Mouse (Mus musculus) MEL-GATA-1-ER (cell line): ENCODE measurements around the gene Zfp941.
A peak's percentile ranks its signal among the peaks of the same experiment; 100 is the strongest.

Experiments used
- DNase-seq: peaks from one replicate; pipeline ENCODE4 v3.0.0-alpha.2; 2012; ENCODE audit warnings: low read depth; ENCODE audit errors: extremely low read depth

Zfp941 gene

DNA sequence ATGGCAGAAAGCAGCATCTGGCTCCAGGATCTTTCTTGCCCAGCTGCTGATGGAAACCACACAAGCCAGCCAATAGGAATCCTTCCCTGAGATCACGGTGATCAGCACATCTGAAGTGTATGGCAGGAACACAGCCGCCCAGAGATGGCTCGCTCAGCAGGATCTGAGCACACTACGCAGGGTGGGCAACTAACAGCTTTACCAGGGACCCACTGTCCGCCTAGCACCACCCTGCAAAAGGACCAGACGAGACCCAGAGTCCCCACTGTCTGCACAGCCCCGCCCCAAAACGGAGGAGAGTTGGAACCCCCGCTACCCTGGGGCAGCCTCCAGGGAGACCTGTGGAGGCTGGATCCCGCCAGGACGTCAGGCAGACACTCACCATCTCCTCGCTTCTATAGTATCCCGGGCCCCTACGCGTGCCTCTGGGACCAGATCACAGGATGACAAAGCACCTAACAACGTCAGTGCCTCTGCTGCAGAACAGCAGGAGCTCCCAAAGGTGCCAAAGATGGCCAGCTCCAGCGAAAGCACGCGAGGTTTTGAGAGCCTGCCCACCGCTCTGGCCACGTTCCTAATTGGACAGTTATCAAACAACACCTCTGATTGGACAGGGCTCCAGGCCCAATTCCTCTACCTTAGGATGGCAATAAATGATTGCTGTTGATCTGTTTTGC, at the start of gene Zfp941:
Gene Zfp941 (minus strand): TSS at position 526 of the 677 bp plus-strand sequence.
- no peak for DNase-seq

DNA sequence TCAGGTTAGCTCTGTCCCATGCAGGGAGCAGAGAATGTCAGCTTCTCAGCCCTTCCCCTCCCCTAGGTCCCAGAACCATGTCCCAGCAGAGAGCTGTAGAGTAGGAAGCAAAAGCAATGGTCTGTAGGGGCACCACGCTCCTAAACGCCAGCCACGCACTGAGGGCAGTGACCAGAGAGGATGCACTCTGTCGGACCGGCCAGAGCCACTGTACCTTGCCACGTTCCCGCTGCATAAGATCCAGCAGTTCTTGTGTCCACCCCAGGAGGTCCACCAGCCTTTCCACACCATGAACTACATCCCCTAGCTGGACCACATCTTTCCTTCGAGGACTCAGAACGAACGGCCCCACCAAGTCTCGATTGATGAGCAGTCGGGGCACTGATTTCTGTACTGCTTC, 42.8 kb upstream of the Zfp941 start:
- DNase-seq = no peak

DNA sequence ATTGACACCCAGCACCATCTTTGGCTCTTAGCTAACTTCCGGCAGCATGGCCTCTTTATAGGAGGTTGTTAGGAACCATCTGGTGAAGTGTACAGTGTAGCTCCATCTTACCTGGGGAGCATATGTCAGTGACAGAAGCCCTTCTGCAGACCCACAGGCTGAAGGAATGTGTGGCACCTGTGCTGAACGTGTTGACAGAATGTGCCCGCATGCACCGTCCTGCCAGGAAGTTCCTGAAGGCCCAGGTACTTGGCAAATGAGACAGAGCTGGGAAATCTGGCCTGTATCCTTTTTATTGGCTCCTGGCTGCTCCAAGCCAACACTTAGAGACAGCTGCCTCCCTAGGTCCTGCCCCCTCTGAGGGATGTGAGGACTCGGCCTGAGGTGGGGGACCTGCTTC, 38.8 kb upstream of the Zfp941 start:
- DNase-seq = no peak

DNA sequence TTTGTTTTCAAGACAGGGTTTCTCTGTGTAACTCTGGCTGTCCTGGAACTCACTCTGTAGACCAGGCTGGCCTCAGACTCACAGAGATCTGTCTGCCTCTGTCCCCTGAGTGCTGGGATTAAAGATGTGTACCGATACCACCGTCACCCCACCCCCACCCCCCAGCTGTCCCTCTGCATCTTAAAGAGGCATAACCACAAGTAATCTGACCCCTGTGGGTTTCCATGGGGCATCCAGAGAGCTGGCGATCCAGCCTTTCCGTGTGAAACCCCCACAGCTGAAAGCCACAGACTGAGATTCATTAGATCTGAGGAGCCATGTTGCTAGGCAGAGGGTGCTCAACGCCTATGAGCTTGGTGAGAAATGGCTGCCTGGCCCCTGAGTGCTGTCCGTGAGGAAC, 38.0 kb upstream of the Zfp941 start:
- no peak for DNase-seq

DNA sequence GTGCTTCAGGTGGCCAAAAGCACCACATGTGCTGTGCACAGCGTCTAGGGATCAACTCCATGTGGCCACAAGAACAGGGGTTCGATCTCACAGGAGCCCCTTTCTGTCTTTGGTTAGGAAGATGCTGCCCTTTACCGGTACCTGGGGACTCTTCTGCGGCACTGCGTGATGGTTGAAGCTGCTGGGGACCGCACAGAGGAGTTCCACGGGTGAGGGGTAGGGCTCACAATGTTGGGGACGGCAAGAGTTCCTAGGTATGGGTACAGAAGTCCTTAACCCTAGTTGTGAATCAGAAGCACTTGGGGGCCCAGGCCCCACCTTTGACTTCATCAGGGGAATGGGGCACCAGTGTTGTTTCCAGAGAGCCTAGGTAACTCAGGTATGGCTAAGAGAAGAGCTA, 36.8 kb upstream of the Zfp941 start:
- DNase-seq = no peak

DNA sequence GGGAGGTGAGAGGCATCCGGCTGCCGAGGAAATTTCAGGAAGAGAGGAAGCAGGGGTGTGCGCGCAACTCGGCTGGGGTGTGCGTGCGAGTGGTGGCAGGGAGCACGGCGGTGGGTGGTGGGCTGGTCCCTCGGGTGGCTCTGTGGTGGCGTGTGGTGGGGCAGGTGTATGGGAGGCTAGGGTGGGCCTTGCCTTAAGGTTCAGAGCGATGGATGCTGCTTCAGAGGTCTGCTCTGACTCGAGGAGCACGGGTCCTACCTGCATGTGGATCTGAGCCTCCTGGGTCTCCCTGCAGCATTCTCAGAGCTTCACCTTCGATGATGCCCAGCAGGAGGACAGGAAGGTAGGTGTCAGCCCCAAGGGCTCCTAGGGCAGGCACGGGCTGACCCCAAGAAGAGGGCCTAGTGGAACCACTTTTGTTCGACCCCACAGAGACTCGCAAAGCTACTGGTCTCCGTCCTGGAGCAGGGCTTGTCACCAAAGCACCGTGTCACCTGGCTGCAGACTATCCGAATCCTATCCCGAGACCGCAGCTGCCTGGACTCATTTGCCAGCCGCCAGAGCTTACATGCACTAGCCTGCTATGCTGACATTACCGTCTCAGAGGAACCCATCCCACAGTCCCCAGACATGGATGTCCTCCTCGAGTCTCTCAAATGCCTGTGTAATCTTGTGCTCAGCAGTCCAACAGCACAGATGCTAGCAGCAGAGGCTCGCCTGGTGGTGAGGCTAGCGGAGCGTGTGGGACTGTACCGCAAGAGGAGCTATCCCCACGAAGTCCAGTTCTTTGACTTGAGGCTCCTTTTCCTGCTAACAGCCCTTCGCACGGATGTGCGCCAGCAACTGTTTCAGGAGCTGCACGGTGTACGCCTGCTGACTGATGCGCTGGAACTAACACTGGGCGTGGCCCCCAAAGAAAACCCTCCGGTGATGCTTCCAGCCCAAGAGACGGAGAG, 35.9 kb upstream of the Zfp941 start, which contains the start of gene Bet1l:
Gene Bet1l (minus strand): TSS at position 28 of the 956 bp plus-strand sequence.
- no peak for DNase-seq

DNA sequence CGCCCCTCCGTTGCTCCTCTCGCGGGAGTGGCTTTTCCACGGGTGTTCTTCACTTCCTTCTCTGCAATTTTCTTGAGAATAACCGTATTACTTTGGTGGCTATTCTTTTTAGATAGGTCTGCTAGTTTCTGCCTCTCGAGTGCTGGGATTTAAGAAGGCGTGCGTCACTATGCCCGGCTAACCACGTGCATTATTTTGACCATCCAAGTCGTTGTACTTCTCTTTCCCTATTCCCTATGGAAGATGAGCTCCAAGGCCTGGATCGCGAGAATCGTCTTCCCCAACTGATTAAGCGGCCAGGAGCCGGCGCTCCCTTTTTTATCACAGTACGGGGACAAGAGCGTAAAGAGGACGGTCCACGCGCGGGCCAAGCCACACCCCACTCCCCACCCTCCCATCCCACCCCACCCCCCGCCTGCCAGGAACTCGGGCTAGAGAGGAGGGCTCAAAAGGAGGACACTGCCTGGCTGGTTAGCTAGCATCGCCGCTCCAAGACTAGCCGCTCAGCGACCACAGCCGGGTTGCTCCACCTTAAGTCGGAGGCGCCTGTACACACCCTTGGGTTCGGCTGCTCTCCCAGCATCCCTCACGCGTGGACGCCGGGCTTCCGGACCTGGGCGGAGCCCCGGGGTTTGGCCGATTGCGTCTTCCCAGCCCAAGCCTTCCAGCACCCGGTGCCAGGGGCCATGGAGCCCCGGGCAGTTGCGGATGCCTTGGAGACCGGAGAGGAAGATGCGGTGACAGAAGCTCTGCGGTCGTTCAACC, 35.0 kb upstream of the Zfp941 start, which contains the start of gene Ric8a:
Gene Ric8a (plus strand): TSS at position 173 of the 765 bp plus-strand sequence.
- DNase-seq = peak; percentile 64

DNA sequence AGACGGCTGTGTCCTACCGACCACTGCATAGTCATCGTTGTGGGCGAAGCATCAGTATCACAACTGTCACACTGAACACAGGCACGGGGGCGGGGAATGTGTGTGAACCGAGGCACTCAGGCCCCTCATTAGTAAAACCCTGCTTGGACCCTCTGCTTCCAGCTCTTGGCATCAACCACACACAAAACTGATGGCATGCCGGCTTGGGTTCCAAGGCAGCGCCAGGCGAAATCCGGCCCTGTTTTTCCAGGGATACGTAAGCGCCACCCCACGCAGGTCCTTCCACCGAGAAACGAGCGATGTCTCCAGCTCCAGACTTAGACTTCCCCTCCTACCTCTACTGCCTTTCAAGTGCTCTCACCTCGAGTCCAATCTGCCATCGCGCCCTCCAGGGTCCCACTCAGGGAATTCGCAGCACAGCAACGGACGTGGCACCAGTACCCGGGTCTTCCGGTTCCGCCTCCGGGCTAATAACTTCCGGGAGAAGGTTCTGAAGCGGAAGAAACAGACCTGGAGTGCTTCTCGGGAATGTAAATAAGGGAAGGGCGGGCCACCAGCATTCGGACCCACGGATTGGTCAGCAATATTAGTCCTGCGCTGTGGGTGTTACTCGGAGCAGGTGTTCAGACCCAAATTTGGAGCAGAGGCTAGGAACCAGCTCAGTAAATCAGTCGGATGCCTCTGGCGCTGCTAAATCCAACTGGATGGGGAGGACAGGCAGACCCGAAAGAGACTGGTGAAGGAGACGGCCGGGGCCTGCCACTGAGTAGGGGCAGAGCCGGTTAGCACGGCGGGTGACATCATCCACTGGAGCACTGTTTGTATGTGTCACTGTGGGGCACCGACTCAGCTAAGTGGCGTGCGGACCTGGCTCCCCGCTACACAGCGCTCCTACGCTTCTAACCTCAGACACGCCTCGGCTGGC, 34.1 kb upstream of the Zfp941 start, which contains the start of gene Gm45785:
Gene Gm45785 (minus strand): TSS at position 472 of the 925 bp plus-strand sequence.
- peak; percentile 93 for DNase-seq

DNA sequence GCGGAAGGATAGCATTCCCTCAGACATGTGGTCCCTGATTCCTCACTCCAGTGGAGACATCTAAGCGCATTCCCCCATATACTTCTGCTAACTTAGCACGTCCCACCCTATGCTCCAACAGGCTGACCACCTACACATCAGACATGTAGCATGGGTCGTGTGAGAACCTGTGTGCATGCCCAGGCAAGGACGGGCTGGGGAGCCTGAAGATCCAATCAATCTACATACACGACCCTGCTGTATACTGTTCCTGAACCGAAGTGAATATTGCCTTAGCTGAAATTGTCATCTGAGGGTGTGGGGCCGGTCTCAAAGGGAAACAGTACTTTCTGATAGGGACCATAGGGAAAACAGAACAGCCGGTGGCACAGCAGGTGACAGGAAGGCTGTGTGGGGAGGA, 33.2 kb upstream of the Zfp941 start:
- no peak for DNase-seq

DNA sequence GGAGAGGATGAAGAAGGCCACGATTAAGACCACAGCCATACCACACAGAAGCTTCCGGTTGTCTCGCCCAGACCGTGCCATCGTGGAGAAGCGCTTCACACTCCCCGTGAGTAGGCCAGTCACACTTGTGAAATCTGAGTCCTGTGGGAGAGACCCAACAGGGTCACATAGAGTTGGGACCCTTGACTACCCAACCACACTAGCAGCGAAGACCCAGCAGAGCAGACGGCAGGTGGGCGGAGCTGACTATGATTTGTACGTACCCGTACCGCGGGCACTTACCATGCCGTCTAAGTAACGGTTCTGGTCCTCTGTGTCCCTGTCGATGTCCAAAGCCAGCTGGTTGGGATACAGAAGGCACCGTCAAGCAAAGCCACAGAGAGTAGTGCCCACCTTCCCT, 32.5 kb upstream of the Zfp941 start:
- DNase-seq = no peak

DNA sequence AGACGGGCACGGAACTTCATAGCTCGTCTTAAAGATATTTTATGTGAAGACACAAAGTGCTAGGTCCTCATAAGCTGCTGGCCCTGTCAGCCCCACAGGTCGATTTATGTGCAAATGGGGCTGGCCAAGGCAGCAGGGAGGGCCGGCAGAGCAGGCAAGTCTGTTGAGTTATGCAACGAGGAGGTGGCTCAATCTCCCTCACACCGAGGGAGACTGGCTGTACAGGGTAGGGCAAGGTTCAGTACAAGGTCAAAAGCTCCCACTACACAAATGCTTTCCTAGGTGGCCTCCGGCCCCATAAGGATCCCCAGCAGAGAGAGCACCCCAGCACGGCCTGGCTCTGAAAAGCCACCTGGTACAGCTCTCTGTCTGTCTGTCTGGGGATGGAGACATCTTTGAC, 31.4 kb upstream of the Zfp941 start:
- DNase-seq = no peak

DNA sequence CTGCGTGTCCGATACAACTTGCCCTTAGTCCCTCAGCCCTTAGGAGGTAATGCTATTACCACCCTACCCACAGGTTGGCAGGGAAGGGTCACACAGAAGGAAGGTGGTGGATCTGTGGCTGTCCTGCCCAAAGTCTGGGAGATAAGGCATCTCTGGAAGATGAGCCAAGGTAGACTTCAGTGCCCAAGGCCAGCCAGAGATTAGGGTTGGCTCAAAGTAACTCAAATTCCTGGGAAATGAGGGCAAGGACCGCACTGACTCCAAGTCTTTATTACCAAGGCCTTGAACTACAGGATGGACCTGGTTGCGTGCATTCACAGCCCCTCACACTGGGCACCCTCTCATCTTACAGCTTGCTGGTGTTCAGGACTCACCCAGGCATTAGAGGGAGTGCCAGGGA, 29.9 kb upstream of the Zfp941 start:
- no peak for DNase-seq

DNA sequence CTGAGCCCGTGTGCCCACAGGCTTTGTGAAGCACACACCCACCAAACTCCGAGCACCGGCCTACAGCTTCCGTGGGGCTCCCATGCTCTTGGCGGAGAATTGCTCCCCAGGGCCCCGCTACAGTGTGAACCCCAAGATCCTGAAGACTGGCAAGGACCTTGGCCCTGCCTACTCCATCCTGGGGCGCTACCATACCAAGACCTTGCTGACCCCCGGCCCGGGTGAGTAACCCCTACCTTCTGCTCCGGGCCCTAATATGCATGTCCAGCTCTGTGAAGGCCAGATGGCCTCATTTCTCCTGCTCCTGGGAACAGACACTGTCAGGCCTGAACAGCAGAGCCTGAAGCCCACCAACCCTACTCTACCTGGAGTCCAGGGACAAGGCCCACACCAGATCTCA, 26.6 kb upstream of the Zfp941 start:
- no peak for DNase-seq

DNA sequence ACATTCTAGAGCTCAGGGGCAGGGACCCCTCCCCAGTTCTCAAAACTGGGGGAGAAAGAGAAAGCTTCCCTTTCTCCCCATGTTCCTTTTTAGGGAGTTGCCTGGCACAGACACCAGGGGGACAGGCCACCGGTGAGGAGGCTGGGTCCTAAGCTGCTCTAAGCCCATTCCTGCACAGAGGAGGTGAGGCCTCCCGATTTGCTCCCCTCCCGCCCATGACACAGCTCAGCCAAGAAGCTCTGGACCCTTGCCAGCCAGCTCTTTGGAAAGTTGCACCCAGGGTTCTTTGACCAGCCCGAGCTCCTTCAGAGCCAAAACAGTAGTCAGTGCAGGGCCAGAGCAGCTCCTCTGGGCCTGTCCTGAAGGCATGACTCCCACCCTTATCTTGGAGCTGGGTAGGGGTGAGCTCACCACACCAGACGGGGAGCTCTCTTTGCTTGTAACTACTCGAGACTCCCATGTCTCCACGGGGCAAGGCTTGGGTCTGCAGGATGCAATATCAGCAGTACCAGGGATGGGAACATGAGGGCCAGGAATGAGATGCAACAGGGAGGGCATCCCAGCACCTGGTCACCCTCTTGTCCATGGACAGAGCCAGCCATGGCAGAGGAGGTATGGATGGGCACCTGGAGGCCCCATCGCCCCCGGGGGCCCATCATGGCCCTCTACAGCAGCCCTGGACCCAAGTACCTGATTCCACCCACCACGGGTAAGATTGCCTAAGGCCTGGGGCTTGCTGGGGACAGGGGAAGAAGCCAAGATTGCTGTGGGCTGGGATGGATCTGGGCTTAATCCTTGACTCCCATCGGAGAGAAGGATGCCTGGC, 26.0 kb upstream of the Zfp941 start, which contains the start of gene Odf3:
Gene Odf3 (plus strand): TSS at position 51 of the 826 bp plus-strand sequence.
- DNase-seq = no peak

DNA sequence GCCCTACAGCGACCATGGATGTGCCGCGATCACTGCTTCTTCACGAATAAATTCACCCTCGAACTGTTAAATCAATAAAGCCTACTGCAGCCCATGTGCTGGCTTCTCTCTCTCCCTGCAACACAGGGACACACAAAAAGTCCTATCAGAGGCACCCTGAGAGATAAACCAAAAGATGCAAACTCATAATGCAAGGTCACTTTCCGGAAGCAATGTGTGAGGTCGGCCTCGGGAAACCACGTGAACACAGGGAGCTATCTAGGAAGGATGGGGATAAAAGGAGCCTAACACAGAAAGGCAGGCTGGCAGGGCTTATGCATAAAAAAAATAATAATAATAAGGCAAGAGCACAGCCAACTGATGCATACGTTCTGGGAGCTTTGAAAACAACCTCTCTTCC, 24.7 kb upstream of the Zfp941 start:
- no peak for DNase-seq

DNA sequence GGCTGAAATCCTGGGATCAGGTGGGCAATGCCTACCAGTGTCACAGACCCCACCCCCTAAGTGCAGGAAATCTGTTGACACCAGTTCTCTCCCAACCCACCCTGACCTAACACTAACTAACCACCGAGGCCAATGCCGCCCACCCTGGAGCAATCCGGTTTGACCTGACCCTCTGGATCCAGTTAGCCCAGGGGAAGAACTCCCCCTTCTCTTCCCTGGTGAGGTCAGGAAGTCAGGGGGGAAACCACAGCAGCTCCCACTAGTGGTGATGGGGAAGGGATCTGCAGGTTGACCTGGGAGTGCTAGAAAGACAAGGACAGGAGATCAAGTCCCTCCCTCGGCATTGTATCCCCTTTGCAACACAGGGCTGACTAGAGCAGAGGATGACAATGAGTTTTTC, 23.7 kb upstream of the Zfp941 start:
- DNase-seq = no peak

DNA sequence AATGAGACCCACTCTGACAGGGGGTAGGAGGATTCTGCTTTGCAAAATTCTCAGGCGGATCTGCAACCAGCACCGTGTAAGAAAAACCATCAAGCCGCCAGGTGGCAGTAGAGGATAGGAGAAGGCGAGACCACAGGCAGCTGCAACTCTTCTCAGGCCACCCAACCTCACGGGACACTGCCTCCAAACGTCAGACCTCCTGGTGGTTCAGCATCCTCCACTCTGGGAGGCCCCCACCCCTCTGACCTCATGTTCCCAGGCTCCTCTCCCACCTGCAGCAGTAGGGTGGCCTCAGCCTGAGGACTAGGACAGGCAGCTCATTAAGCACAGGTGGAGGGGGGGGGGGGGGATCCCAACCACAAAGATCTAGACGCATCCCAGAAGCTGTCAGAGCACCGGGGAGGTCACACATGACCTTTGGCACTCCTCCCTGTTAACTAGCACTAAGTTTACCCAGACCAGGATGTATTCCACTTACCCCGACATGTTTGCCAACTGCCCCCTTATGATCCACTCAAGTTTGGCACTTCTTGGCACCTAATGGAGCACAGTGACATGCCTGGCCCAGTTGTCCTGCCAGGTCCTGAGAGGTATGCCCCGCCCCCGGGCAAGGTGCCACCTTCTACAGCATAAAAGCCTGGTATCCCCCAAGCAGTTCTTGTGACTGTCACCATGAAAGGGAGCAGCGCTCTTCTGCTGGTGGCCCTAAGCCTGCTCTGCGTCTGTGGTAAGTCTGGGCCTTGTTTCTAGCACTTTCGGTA, 23.1 kb upstream of the Zfp941 start, which contains the start of gene Scgb1c1:
Gene Scgb1c1 (plus strand): TSS at position 643 of the 761 bp plus-strand sequence.
- peak; percentile 57 for DNase-seq

DNA sequence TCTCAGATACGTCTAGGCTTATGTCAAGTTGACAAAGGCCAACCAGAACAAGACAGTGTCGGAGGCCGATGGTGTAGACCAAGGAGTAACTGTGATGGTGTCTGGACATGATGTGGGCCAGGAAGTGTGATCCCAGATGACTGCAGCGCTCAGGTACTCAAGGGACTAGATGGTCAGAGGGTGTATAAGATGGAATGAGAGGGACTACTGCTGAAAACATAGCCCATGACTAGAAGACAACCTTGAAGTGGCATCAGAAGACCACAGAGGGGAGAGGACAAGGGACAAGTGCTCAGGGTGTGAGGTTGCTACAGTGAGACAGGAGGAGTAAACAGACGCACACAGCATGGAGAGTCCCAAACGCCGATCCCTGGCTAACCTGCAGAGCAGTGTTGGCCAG, 21.8 kb upstream of the Zfp941 start:
- no peak for DNase-seq
